Mouse (Mus musculus): ENCODE results near the gene Syngr1. TPM values are rescaled to one million over a fixed set of nuclear protein-coding genes. Genes with fewer than 3 reads are reported as not detected.

The Syngr1 gene
- polyA plus RNA-seq, 1 experiment from 2014 or later: 38.0 TPM

DNA sequence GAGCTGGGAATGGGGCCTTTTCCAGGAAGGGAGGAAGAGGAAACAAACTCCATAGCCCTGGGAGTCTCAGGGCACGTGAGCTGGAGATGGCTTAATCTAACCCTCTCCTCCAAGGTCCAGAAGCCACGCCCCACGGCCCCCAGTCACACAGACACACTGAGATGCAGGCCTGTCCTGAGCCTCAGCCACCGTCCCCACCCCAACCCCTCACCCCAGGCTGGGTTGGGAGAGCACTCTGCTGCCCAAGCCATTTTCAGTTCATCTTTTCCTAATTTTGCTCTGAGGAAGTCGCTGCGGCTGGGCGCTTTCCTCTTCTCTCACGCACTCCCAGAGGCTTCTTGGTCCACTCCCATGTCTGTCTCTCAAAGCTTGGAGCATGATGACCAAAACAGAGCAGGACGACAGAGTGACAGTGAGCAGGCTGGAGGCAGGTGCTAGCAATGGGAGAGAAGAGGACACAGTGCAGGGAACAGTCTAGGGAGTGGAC is 19.1 kb upstream of the Syngr1 start:
- no peaks in the 10 kb centered on the region for H3K27me3 ChIP-seq
- H3K4me2 ChIP-seq: no peak overlapping the region
- H3K4me1 ChIP-seq (replicated peaks): peaks cover 42% of the 10 kb centered on the region
- no peak overlapping the region for H3K9ac ChIP-seq
- H3K9me3 ChIP-seq (replicated peaks): no peaks in the 10 kb centered on the region
- no peak overlapping the region for H3K4me3 ChIP-seq
- peak overlapping the region; percentile 26; the same call in 1 of the 2 replicates for H3K27ac ChIP-seq
- no peak for ATAC-seq (replicated peaks; ENCODE audit: insufficient number of reproducible peaks, insufficient read depth, low FRiP score, low read depth)
- 45% methylated on average over 9 of the region's 9 CpGs for WGBS
- H3K36me3 ChIP-seq: peaks cover 2% of the 10 kb centered on the region

DNA sequence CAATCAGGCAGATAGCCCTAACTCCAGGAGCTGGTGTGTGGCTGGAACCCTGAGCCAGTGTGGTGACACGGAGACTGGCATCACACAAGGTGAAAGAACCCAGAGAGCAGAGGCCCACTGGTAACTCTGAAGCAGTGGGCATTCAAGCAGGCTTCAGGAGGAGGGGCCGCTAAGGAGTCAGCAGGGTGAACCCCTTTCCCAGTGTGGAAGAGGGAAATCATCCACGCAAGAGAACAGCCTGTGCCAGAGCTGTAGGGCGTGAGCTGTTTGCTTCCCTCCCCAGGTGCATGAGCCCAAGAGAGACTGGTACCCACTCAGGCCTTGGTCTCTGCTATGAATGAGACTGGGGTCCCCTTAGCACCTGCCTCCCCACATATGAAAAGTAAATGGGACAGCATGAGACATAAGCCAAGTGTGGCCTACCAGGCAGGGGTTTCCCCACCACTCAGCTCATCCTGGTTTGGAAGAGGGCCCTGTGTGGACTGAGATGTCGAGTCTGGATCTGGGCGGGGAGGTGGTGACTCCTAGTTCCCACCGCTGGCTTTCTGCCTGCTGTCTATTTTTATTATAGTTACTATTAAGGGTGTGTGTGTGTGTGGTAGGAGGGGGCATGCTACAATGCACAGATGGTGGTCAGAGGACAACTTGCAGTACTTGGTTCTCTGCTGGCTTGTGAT is 18.4 kb upstream of the Syngr1 start:
- no peak overlapping the region for H3K9ac ChIP-seq
- H3K36me3 ChIP-seq: peaks cover 9% of the 10 kb centered on the region
- no peak for ATAC-seq (replicated peaks; ENCODE audit: insufficient number of reproducible peaks, insufficient read depth, low FRiP score, low read depth)
- no peak overlapping the region for H3K4me3 ChIP-seq
- H3K9me3 ChIP-seq (replicated peaks): no peaks in the 10 kb centered on the region
- whole genome bisulfite sequencing: 66% methylated on average over 7 of the region's 7 CpGs
- peaks cover 45% of the 10 kb centered on the region for H3K4me1 ChIP-seq (replicated peaks)
- H3K4me2 ChIP-seq: no peak overlapping the region
- no peak overlapping the region for H3K27ac ChIP-seq
- no peaks in the 10 kb centered on the region for H3K27me3 ChIP-seq

DNA sequence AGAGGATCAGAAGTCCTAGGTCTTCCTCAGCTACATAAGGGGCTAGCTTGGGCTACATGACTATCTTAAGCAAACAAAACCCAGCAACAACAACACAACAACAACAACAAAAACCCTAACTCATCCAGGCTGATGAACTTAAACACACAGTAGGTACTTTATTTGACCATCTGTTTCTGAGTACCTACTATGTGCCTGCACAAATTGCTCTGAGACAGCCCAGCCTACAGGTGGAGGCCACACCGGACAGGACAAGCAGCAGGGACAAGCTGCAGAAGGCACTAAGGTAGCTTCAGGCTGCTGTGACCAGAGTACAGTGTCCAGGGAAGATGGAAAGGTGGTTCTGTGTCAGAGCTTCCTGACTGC is 17.9 kb upstream of the Syngr1 start:
- Histone ChIP-seq H3K4me2 (no peak overlapping the region), H3K9ac (no peak overlapping the region), H3K27me3 (no peaks in the 10 kb centered on the region), H3K4me1 (replicated peaks) (peaks cover 48% of the 10 kb centered on the region), H3K9me3 (replicated peaks) (no peaks in the 10 kb centered on the region), H3K36me3 (peaks cover 14% of the 10 kb centered on the region), H3K4me3 (no peak overlapping the region), H3K27ac (no peak overlapping the region)
- WGBS: 90% methylated on average over 1 of the region's 1 CpGs
- ATAC-seq (replicated peaks; ENCODE audit: insufficient number of reproducible peaks, insufficient read depth, low FRiP score, low read depth): no peak

DNA sequence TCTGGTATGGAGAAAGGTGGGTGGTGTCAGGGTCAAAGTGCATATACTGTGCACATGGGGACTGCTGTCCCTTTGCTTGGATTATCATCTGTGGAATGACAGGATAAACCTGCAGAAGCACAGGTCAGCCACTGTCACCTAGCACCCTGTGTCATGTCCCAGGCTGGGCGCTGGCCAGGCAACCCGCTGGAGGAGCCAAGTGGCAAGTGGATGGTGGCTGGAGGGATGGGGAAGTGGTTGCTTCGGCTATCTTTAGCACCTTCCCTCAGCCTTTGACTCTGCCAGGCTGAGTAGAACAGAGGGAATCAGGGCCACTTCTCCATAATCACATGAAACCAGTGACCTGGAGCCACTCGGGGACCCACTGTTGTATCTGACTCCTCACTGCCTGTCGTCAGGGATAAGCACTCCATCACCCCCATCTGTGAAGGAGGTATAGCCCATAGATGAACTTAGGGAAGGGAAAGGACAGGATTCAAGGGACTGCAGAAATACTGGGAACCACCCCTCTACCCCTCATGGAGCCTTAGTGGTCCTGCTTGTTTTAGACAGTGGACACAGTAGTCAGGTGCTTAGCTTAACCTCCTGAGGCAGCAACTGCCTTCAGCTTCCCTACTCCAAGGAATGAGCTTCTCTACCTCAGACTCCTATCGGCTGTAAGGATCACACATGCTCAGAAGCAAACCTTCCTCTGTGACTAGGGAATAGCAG is 16.3 kb upstream of the Syngr1 start:
- H3K9me3 ChIP-seq (replicated peaks): no peaks in the 10 kb centered on the region
- 34% methylated on average over 6 of the region's 6 CpGs for WGBS
- no peaks in the 10 kb centered on the region for H3K27me3 ChIP-seq
- H3K4me2 ChIP-seq: no peak overlapping the region
- H3K4me1 ChIP-seq (replicated peaks): peaks cover 62% of the 10 kb centered on the region
- H3K4me3 ChIP-seq: no peak overlapping the region
- H3K9ac ChIP-seq: no peak overlapping the region
- H3K36me3 ChIP-seq: peaks cover 30% of the 10 kb centered on the region
- no peak for ATAC-seq (replicated peaks; ENCODE audit: insufficient number of reproducible peaks, insufficient read depth, low FRiP score, low read depth)
- no peak overlapping the region for H3K27ac ChIP-seq

DNA sequence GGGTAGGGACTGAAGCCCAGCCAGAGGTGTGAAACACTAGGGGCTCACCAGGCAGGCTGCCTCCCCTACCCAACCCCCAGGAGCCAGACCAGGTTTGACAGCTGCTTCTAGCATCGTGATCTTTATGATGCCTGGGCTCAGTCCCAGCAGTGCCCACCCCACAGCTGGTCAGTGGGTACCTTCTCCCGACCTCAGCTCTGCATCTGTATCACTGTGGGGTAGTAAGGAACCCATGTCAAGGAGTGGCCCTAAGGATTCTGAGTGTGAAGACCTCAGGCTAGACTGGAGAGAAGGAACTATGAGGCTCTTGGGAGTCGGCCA is 15.8 kb upstream of the Syngr1 start:
- Histone ChIP-seq H3K4me3 (no peak overlapping the region), H3K27ac (peak overlapping the region; percentile 25; the same call in 1 of the 2 replicates), H3K9ac (0 out of 2 replicates have a peak overlapping the region, but pooled peaks have one; percentile 2), H3K4me2 (no peak overlapping the region), H3K9me3 (replicated peaks) (no peaks in the 10 kb centered on the region), H3K4me1 (replicated peaks) (peaks cover 63% of the 10 kb centered on the region), H3K36me3 (peaks cover 35% of the 10 kb centered on the region), H3K27me3 (no peaks in the 10 kb centered on the region)
- ATAC-seq (replicated peaks; ENCODE audit: insufficient number of reproducible peaks, insufficient read depth, low FRiP score, low read depth): no peak
- 32% methylated on average over 3 of the region's 3 CpGs for WGBS

DNA sequence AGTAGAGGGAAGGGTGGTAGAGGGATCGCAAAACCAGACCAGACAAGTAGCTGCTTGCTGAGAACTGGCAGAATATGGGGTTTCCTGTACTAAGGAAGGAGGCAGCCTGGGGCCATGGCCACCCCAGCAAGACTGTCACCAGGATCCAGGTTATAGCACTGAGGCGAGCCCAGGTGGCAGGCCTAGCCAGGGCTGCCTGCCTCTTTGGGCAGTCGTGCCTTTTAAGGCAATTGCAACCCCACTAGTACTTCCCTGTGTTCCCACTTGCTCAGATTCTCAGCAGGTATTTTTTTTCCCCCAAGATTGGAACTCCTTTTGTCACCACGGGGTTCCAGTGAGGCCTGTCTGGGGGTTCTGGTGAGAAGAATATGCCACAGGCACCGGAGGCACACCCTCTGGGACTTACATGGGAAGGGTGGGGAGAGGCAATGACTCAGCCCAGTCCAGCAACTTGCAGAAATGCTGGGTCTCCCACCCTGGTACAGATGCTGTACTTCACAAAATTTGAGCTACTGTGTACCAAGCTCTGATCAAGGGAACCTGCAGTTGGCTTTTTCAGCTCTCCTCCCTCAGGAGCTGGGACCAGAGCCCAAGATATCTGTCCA is 15.3 kb upstream of the Syngr1 start:
- no peaks in the 10 kb centered on the region for H3K9me3 ChIP-seq (replicated peaks)
- H3K27me3 ChIP-seq: no peaks in the 10 kb centered on the region
- no peak overlapping the region for H3K4me2 ChIP-seq
- peak overlapping the region; percentile 25 for H3K27ac ChIP-seq
- ATAC-seq (replicated peaks; ENCODE audit: insufficient number of reproducible peaks, insufficient read depth, low FRiP score, low read depth): no peak
- H3K9ac ChIP-seq: 0 out of 2 replicates have a peak overlapping the region, but pooled peaks have one; percentile 2
- no peak overlapping the region for H3K4me3 ChIP-seq
- 39% methylated on average over 5 of the region's 5 CpGs for WGBS
- H3K4me1 ChIP-seq (replicated peaks): peaks cover 66% of the 10 kb centered on the region
- peaks cover 40% of the 10 kb centered on the region for H3K36me3 ChIP-seq

DNA sequence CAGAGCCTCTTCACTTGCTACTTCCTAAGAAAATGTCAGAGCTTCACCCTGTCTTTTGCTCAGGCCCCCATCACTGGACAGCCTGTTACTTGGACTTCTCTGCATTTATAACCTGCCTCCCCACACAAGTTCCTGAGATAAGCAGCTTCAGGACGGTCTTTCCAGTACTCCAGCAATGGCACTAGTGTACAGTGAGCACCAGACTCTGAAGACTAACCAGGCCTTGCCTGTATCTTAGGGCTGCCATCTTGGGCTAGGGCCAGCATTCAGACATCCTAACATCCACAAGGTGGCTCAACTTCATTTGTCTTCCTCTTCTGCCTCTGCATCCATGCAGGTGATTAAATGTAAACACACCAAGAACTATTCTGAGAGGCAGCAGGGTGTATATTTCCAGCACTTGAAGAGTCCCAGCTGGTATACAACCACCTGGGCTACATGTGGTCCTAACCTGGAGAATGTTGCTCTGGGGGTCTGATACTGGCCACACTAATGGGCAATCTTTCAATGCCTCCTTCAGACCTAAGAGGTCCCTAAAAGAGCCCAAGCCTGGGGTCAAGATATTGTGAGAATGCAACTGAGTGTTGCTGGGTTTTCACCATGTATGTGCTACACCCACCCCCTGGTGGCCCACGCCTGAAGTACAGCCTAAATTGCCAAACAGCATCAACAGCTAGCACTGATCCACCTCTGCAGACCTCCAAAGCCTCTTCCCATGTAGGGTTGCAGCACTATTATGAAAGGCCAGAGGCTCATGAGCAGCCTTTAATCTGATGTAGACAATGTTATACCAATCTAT is 14.6 kb upstream of the Syngr1 start:
- Histone ChIP-seq H3K4me3 (no peak overlapping the region), H3K9ac (no peak overlapping the region), H3K27me3 (no peaks in the 10 kb centered on the region), H3K4me1 (replicated peaks) (peaks cover 72% of the 10 kb centered on the region), H3K36me3 (peaks cover 47% of the 10 kb centered on the region), H3K9me3 (replicated peaks) (no peaks in the 10 kb centered on the region), H3K27ac (peak overlapping the region; percentile 25), H3K4me2 (no peak overlapping the region)
- 11% methylated on average over 2 of the region's 2 CpGs for WGBS
- no peak for ATAC-seq (replicated peaks; ENCODE audit: insufficient number of reproducible peaks, insufficient read depth, low FRiP score, low read depth)

DNA sequence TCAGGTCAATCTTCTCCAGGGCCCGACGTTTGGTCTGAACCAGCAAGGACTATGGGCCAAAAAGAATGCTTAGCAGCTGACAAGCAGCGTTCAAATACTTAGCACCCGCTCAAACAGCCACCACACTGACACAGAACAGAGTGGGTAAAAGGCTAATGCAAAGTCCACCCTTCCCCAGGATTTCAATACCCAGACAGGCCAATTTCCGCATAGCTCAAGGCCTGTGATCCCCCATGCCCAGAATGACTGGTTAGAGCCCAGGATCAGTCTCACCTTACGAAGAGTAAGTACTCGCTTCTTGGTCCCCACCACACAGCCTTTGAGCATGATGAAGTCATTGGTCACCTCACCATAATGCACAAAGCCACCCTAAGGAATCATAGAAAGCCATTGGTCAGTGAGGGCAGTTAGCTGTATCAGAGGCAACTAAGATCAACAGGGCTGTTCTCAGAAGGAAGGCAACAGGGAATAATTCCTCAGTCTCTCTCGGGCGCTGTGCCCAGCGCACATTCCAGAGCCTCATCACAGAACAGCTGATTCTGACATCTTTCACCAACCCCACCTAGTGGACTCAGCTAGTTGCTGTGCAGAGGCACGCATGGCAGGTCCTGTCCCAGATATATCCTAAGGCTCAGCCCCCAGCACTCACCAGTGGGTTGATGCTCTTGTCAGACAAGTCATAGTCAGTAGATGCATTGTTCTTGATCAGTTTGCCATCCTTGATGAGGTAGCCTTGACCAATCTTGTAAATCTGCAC is 12.9 kb upstream of the Syngr1 start:
- H3K9ac ChIP-seq: no peak overlapping the region
- no peaks in the 10 kb centered on the region for H3K9me3 ChIP-seq (replicated peaks)
- H3K36me3 ChIP-seq: peaks cover 53% of the 10 kb centered on the region
- no peaks in the 10 kb centered on the region for H3K27me3 ChIP-seq
- WGBS: 65% methylated on average over 11 of the region's 11 CpGs
- no peak; the same call in 1 of the 2 replicates for ATAC-seq (replicated peaks; ENCODE audit: insufficient number of reproducible peaks, insufficient read depth, low FRiP score, low read depth)
- H3K4me3 ChIP-seq: no peak overlapping the region
- peaks cover 65% of the 10 kb centered on the region for H3K4me1 ChIP-seq (replicated peaks)
- peak overlapping the region; percentile 29; the same call in 1 of the 2 replicates for H3K27ac ChIP-seq
- H3K4me2 ChIP-seq: no peak overlapping the region

DNA sequence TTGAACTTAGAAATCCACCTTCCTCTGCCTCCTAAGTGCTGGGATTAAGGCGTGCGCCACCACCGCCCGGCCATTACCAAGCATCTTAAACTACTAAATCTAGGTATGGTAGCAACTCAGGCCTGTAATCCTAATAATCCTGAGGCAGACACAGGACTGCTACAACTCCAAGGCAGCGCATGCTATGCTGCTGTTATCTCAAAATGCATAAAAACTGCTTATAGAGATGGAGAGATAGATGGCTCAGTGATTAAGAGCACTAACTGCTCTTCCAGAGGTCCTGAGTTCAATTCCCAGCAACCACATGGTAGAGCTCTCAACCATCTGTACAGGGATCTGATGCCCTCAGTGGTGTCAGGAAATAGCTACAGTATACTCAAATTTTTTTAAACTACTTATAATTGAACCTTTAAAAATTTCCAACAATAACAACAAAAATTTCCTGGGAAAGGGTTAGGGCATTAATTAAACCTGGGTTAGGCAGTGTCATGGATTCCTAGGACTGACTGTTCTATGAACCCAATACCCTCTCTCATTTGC is 11.9 kb upstream of the Syngr1 start:
- WGBS: 93% methylated on average over 5 of the region's 5 CpGs

DNA sequence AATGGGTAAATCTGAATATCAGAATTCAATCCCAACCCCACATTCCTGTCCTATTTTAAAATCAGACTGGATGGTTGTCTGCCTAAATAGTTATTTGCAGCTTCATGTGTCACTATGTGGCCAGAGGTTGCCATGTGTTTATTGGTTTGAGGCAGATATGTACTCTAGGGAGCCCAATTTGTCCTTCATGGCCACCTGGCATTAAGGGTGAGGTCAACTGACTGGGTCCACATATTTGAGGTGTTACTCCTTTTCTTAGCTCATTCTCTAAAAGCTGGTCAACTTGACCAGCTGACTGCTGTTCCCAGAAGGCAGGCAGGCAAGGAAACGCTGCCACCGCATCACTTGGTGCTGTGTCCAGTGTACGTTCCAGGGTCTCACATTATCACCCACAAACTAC is 11.2 kb upstream of the Syngr1 start:
- H3K4me3 ChIP-seq: no peak overlapping the region
- H3K27ac ChIP-seq: no peak overlapping the region
- H3K9ac ChIP-seq: no peak overlapping the region
- peaks cover 53% of the 10 kb centered on the region for H3K36me3 ChIP-seq
- H3K4me1 ChIP-seq (replicated peaks): peaks cover 62% of the 10 kb centered on the region
- no peaks in the 10 kb centered on the region for H3K27me3 ChIP-seq
- no peak for ATAC-seq (replicated peaks; ENCODE audit: insufficient number of reproducible peaks, insufficient read depth, low FRiP score, low read depth)
- no peaks in the 10 kb centered on the region for H3K9me3 ChIP-seq (replicated peaks)
- H3K4me2 ChIP-seq: no peak overlapping the region
- WGBS: 84% methylated on average over 3 of the region's 3 CpGs

More for the DNA sequence above, 11.9 kb upstream of the Syngr1 start:
- peaks cover 69% of the 10 kb centered on the region for H3K4me1 ChIP-seq (replicated peaks)
- ATAC-seq (replicated peaks; ENCODE audit: insufficient number of reproducible peaks, insufficient read depth, low FRiP score, low read depth): no peak
- H3K9me3 ChIP-seq (replicated peaks): no peaks in the 10 kb centered on the region
- H3K36me3 ChIP-seq: peaks cover 53% of the 10 kb centered on the region
- H3K4me3 ChIP-seq: no peak overlapping the region
- H3K27ac ChIP-seq: no peak overlapping the region
- no peak overlapping the region for H3K9ac ChIP-seq
- H3K4me2 ChIP-seq: no peak overlapping the region
- H3K27me3 ChIP-seq: no peaks in the 10 kb centered on the region

Data from heart, embryonic 15.5 days (tissue).